ENCODE assay signal across 8 mouse cellular contexts in the genomic region with DNA sequence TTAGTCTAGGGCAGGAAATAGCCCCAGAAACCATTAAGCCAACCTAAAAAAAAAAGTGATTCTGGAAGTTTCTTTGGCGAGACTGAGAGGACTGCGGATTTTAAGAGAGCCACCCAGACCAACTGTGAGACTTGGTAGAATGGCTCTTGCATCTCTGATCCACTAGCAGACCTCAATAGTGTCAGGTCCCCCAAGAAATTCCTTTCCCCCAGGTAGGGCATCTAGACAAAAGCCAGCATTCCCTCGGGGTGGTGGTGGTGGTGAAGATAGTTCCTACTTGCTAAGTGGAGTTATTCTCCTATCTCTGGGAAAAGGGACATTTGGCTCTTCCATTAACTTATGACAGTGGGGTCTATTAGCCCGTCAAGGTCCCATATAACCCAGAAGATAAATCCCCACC. TPM values are rescaled to one million over a fixed set of nuclear protein-coding genes. Genes with fewer than 3 reads are reported as not detected.
DNase-seq lines count a peak whose midpoint lies in the region; ATAC-seq and TF ChIP-seq lines count a peak whose summit lies in the region.

No protein-coding gene starts in this region.

- H3K79me2 ChIP-seq in heart, adult 2 months (replicated peaks; ENCODE audit: control insufficient read depth, insufficient read depth, low read length): peaks cover 2% of the 10 kb centered on the region
- peaks cover 42% of the 10 kb centered on the region for H3K79me2 ChIP-seq in C2C12 (ENCODE audit: control insufficient read depth, insufficient read depth)

- no peaks in the 10 kb centered on the region for H3K9me3 ChIP-seq in forebrain, embryonic 14.5 days (replicated peaks; ENCODE audit: control insufficient read depth, low read length)
- no peaks in the 10 kb centered on the region for H3K9me3 ChIP-seq in liver, embryonic 14.5 days (ENCODE audit: control insufficient read depth, low read length)

- ATAC-seq in forebrain, embryonic 14.5 days: no peak; the same call in 1 of the 2 replicates
- ATAC-seq in liver, embryonic 14.5 days (ENCODE audit: insufficient read depth): no peak

- 43% methylated on average over 4 of the region's 4 CpGs for WGBS in heart, adult 2 months
- 45% methylated on average over 4 of the region's 4 CpGs for WGBS in forebrain, embryonic 14.5 days
- 33% methylated on average over 4 of the region's 4 CpGs for WGBS in liver, embryonic 14.5 days (ENCODE audit: insufficient replicate concordance)

- H3K4me1 ChIP-seq in heart, adult 2 months (ENCODE audit: control insufficient read depth, insufficient read depth, low read length): peaks cover 7% of the 10 kb centered on the region
- peaks cover 9% of the 10 kb centered on the region for H3K4me1 ChIP-seq in forebrain, embryonic 14.5 days (ENCODE audit: control insufficient read depth, insufficient read depth, low read length)
- H3K4me1 ChIP-seq in liver, embryonic 14.5 days (replicated peaks; ENCODE audit: control insufficient read depth in 2 of 2, insufficient read depth in 2 of 2, low read length in 1 of 2): peaks cover 7 to 12% of the 10 kb centered on the region in 2 experiments

- no peak for TF ChIP-seq EP300 in heart, adult 2 months (IDR thresholded peaks at IDR 0.05; ENCODE audit: insufficient read depth, low read depth, low read length)
- TF ChIP-seq EP300 in liver, embryonic 14.5 days (IDR thresholded peaks at IDR 0.05; ENCODE audit: low read depth): no peak

- intact Hi-C loops in heart, adult 2 months (cut with DNase I): loop anchor here (10.0 kb wide), 1 partner anchor 432 kb away; no protein-coding TSS in a partner anchor

- H3K36me3 ChIP-seq in heart, adult 2 months (ENCODE audit: control insufficient read depth, insufficient read depth, low read length): peaks cover 10% of the 10 kb centered on the region
- no peaks in the 10 kb centered on the region for H3K36me3 ChIP-seq in C2C12 (ENCODE audit: control insufficient read depth, insufficient read depth)
- no peaks in the 10 kb centered on the region for H3K36me3 ChIP-seq in forebrain, embryonic 14.5 days (ENCODE audit: control insufficient read depth, insufficient read depth, low read length)
- H3K36me3 ChIP-seq in liver, embryonic 14.5 days (replicated peaks; ENCODE audit: control insufficient read depth, insufficient read depth, low read depth): no peaks in the 10 kb centered on the region

- peak overlapping the region; percentile 44 for H3ac ChIP-seq in C2C12 (ENCODE audit: control insufficient read depth, insufficient read length, low read depth)

- H3K4me3 ChIP-seq in heart, adult 2 months: peak overlapping the region; percentile 72
- H3K4me3 ChIP-seq in C2C12 (ENCODE audit: insufficient read depth, poor library complexity, severe bottlenecking): peak overlapping the region; percentile 25
- peak overlapping the region; percentile 97 for H3K4me3 ChIP-seq in forebrain, embryonic 14.5 days (ENCODE audit: low read depth, low read length)
- H3K4me3 ChIP-seq in liver, embryonic 14.5 days (ENCODE audit: insufficient read depth in 1 of 2, low read depth in 2 of 2, low read length in 2 of 2): peak overlapping the region; percentile 64 to 94

- H3K4me2 ChIP-seq in forebrain, embryonic 14.5 days (ENCODE audit: low read length): peak overlapping the region; percentile 74
- peak overlapping the region; percentile 85 for H3K4me2 ChIP-seq in liver, embryonic 14.5 days (ENCODE audit: low read depth)

- H3K9ac ChIP-seq in heart, adult 2 months (ENCODE audit: low read depth, low read length): peak overlapping the region; percentile 74
- H3K9ac ChIP-seq in forebrain, embryonic 14.5 days (ENCODE audit: low read length): peak overlapping the region; percentile 68
- peak overlapping the region; percentile 69 for H3K9ac ChIP-seq in liver, embryonic 14.5 days (replicated peaks)

- H3K27me3 ChIP-seq in heart, adult 2 months (ENCODE audit: control insufficient read depth, insufficient read depth, low read length): no peaks in the 10 kb centered on the region
- H3K27me3 ChIP-seq in C2C12 (ENCODE audit: control insufficient read depth, insufficient read depth, insufficient read length): no peaks in the 10 kb centered on the region
- no peaks in the 10 kb centered on the region for H3K27me3 ChIP-seq in forebrain, embryonic 14.5 days (replicated peaks; ENCODE audit: control insufficient read depth, insufficient read depth, low read length)
- no peaks in the 10 kb centered on the region; the same call in 1 of the 2 replicates for H3K27me3 ChIP-seq in liver, embryonic 14.5 days (ENCODE audit: control insufficient read depth, insufficient read depth, low read length)

- no peak for DNase-seq in heart, adult 2 months
- no peak for DNase-seq in heart, adult 8-10 months (ENCODE audit: low spot score)
- DNase-seq in forebrain, embryonic 14.5 days (ENCODE audit: low spot score): no peak
- DNase-seq in liver, embryonic 14.5 days (ENCODE audit: low read depth in 3 of 3, low spot score in 3 of 3): no peak
- no peak for DNase-seq in layer of hippocampus, postnatal 25 days (ENCODE audit: extremely low spot score in 1 of 2, low spot score in 1 of 2)
- DNase-seq in adrenal gland, postnatal 14 days: no peak
- DNase-seq in spleen, adult 18-20 months: no peak

- H3K79me3 ChIP-seq in C2C12 (ENCODE audit: low read depth): peaks cover 23% of the 10 kb centered on the region

- TF ChIP-seq CTCF in heart, adult 2 months (IDR thresholded peaks at IDR 0.05): no peak
- no peak for TF ChIP-seq CTCF in C2C12 (IDR thresholded peaks at IDR 0.05; ENCODE audit: control insufficient read depth, insufficient read depth, insufficient read length)
- TF ChIP-seq CTCF in liver, embryonic 14.5 days (IDR thresholded peaks at IDR 0.05; ENCODE audit: low read depth): no peak

- peak overlapping the region; percentile 72 for H3K27ac ChIP-seq in heart, adult 2 months
- peak overlapping the region; percentile 82; the same call in 1 of the 2 replicates for H3K27ac ChIP-seq in forebrain, embryonic 14.5 days (ENCODE audit: low read depth, low read length)
- no peak overlapping the region for H3K27ac ChIP-seq in liver, embryonic 14.5 days

- no peak for TF ChIP-seq POLR2A in heart, adult 2 months (IDR thresholded peaks at IDR 0.05; ENCODE audit: insufficient read depth, low read depth, low read length)

TF ChIP-seq in C2C12, 6 proteins besides CTCF, POLR2A, EP300 and RAD21:
- TF ChIP-seq MAX (IDR thresholded peaks at IDR 0.05): no peak
- TF ChIP-seq CEBPB (IDR thresholded peaks at IDR 0.05; ENCODE audit: low read depth): no peak
- TF ChIP-seq MYOG (IDR thresholded peaks at IDR 0.05; ENCODE audit: control insufficient read depth, extremely low read depth, insufficient read length): no peak
- TF ChIP-seq USF1 (IDR thresholded peaks at IDR 0.05; ENCODE audit: low read depth): no peak
- TF ChIP-seq MYOD1 (IDR thresholded peaks at IDR 0.05; ENCODE audit: control insufficient read depth, insufficient read length, low read depth): no peak
- TF ChIP-seq FOSL1 (IDR thresholded peaks at IDR 0.05; ENCODE audit: insufficient read depth, low read length, poor library complexity, severe bottlenecking): no peak

RNA-seq across cellular contexts. Expression of gene Dnajc3, which starts 0.8 kb away (rescaled TPM):
- 10 to 100 TPM; 32.5 to 33.4 TPM for total RNA-seq in heart, adult 2 months (2021)
- 8.5 and 20.2 TPM in 2 replicates for polyA plus RNA-seq in heart, adult 2 months (2012; rRNA removed)
- 10 to 100 TPM; 25.5 to 33.5 (median 28.4) TPM for total RNA-seq in heart, adult 8-10 months (2022)
- polyA plus RNA-seq in C2C12 (2012; fragmentation: generic; extraction: Trizol): 11.4 TPM
- 18.8 and 21.5 TPM in 2 replicates for polyA plus RNA-seq in forebrain, embryonic 14.5 days (2014; fragmentation: Nextera tagmentation; extraction: Ambion mirVana)
- 8.0 and 12.7 TPM in 2 replicates for polyA plus RNA-seq in liver, embryonic 14.5 days (2012; rRNA removed)
- polyA plus RNA-seq in liver, embryonic 14.5 days (2014; fragmentation: Nextera tagmentation; extraction: Ambion mirVana): 28.3 and 29.7 TPM in 2 replicates
- 10 to 100 TPM; 32.0 to 37.3 TPM for total RNA-seq in layer of hippocampus, postnatal 25 days (2021)
- total RNA-seq in adrenal gland, postnatal 14 days (2021): 53.6 and 56.4 TPM in 2 replicates

RNA-seq across cellular contexts. Expression of gene Dzip1, which starts 11.7 kb away (rescaled TPM):
- total RNA-seq in heart, adult 2 months (2021): 1 to 10 TPM; 1.9 to 2.8 TPM
- 2.2 and 2.8 TPM in 2 replicates for polyA plus RNA-seq in heart, adult 2 months (2012; rRNA removed)
- 1 to 10 TPM; 2.1 to 3.1 (median 2.5) TPM for total RNA-seq in heart, adult 8-10 months (2022)
- 4.7 TPM for polyA plus RNA-seq in C2C12 (2012; fragmentation: generic; extraction: Trizol)
- polyA plus RNA-seq in forebrain, embryonic 14.5 days (2014; fragmentation: Nextera tagmentation; extraction: Ambion mirVana): 30.2 and 40.4 TPM in 2 replicates
- polyA plus RNA-seq in liver, embryonic 14.5 days (2012; rRNA removed): 1.0 and 1.5 TPM in 2 replicates
- 1.4 and 1.9 TPM in 2 replicates for polyA plus RNA-seq in liver, embryonic 14.5 days (2014; fragmentation: Nextera tagmentation; extraction: Ambion mirVana)
- total RNA-seq in layer of hippocampus, postnatal 25 days (2021): 100 to 1,000 TPM in 1 of 2 experiments, 10 to 100 TPM in 1; 91.1 to 112 TPM
- total RNA-seq in adrenal gland, postnatal 14 days (2021): 13.3 and 13.4 TPM in 2 replicates

Comparison
In these comparisons a context has a peak if more than half of its experiments do, and no peak if none do; other contexts are left out.
1. H3K4me3 ChIP-seq: peak in every context shown above with its lines; median percentile 97 in forebrain, embryonic 14.5 days; 79 in liver, embryonic 14.5 days; 72 in heart, adult 2 months; 25 in C2C12.